Mouse (Mus musculus): ENCODE measurements around the gene Gabrr2.
"Not testable (repeated sequence)": the region's sequence is repeated elsewhere in the genome, so short reads cannot be mapped to it uniquely, and the experiment has no call there.

Gene Gabrr2

GRCm38 (mm10) chr4:33070326-33070725, 7.5 kb downstream of the Gabrr2 start:
- no peak for DNase-seq (ENCODE audit: low spot score)

- DNase-seq (ENCODE audit: low spot score), result no peak
These were observed 8.5 kb downstream of the Gabrr2 start for GRCm38 (mm10) chr4:33071337-33071736.

GRCm38 (mm10) chr4:33072526-33073161, 9.8 kb downstream of the Gabrr2 start:
- no peak for DNase-seq (ENCODE audit: low spot score)

- no peak for DNase-seq (ENCODE audit: low spot score)
These were observed 11.6 kb downstream of the Gabrr2 start for GRCm38 (mm10) chr4:33074406-33074805.

- DNase-seq (ENCODE audit: low spot score), result no peak
These were observed 12.1 kb downstream of the Gabrr2 start for GRCm38 (mm10) chr4:33074851-33075250.

- no peak for DNase-seq (ENCODE audit: low spot score)
These were observed 13.2 kb downstream of the Gabrr2 start for GRCm38 (mm10) chr4:33075776-33076524.

- no peak for DNase-seq (ENCODE audit: low spot score)
These were observed 14.4 kb downstream of the Gabrr2 start for GRCm38 (mm10) chr4:33077161-33077560.

GRCm38 (mm10) chr4:33077724-33078123, 14.9 kb downstream of the Gabrr2 start:
- no peak for DNase-seq (ENCODE audit: low spot score)

GRCm38 (mm10) chr4:33078492-33078891, 15.7 kb downstream of the Gabrr2 start:
- DNase-seq (ENCODE audit: low spot score), result no peak

GRCm38 (mm10) chr4:33099118-33099694, 36.4 kb downstream of the Gabrr2 start:
- no peak for DNase-seq (ENCODE audit: low spot score)

- no peak for DNase-seq (ENCODE audit: low spot score)
These were observed 47.1 kb downstream of the Gabrr2 start for GRCm38 (mm10) chr4:33109720-33110458.

GRCm38 (mm10) chr4:33110845-33111244, 48.0 kb downstream of the Gabrr2 start:
- no peak for DNase-seq (ENCODE audit: low spot score)

- DNase-seq (ENCODE audit: low spot score), result no peak
These were observed 48.6 kb downstream of the Gabrr2 start for GRCm38 (mm10) chr4:33111358-33111757.

- DNase-seq (ENCODE audit: low spot score), result not testable (repeated sequence)
These were observed 50.1 kb downstream of the Gabrr2 start for GRCm38 (mm10) chr4:33112866-33113265.

GRCm38 (mm10) chr4:33119118-33119517, 56.3 kb downstream of the Gabrr2 start:
- DNase-seq (ENCODE audit: low spot score), result peak; percentile 72

- DNase-seq (ENCODE audit: low spot score), result peak; percentile 26
These were observed 61.7 kb downstream of the Gabrr2 start for GRCm38 (mm10) chr4:33124493-33124892.

- DNase-seq (ENCODE audit: low spot score), result no peak
These were observed 62.7 kb downstream of the Gabrr2 start for GRCm38 (mm10) chr4:33125409-33126084.

GRCm38 (mm10) chr4:33132221-33132620, 69.4 kb downstream of the Gabrr2 start, which contains the start of gene Gabrr1:
Gabrr1 (plus strand) TSS chr4:33132521.
- no peak for DNase-seq (ENCODE audit: low spot score)

Measured in urinary bladder, postnatal 25 days (tissue).